33 mouse cellular contexts compared by ENCODE assay signal in genomic region chr7:79666690-79667089, GRCm38 (mm10). TPM values are rescaled to one million over a fixed set of nuclear protein-coding genes. Genes with fewer than 3 reads are reported as not detected.
DNase-seq lines count a peak whose midpoint lies in the region; ATAC-seq and TF ChIP-seq lines count a peak whose summit lies in the region.
"Had no signal": no experiment of that assay in that cellular context is flagged by ENCODE, and none has a peak within 500 bp of the region (broad histone marks: within the 10 kb centered on the region; RNA-seq: fewer than 3 reads in every experiment).

No protein-coding gene starts in this region.

- H3K4me3 ChIP-seq in heart, embryonic 12.5 days, result no peak overlapping the region
- H3K4me3 ChIP-seq in layer of hippocampus, adult 2 months, result no peak overlapping the region
- H3K4me3 ChIP-seq: erythroblast, embryonic 14.5 days; hindbrain, embryonic 15.5 days; left cerebral cortex, adult 2 months; limb, embryonic 12.5 days; midbrain, embryonic 10.5 days; midbrain, embryonic 15.5 days; myocyte; neural tube, embryonic 12.5 days had no signal

- no peak overlapping the region for H3K9ac ChIP-seq in heart, embryonic 12.5 days
- H3K9ac ChIP-seq: hindbrain, embryonic 15.5 days; limb, embryonic 12.5 days; midbrain, embryonic 15.5 days; neural tube, embryonic 12.5 days had no signal

- DNase-seq in heart, adult 11 months, result peak; percentile 21
- DNase-seq in layer of hippocampus, adult 2 months (ENCODE audit: low spot score in 2 of 2), result no peak
- no peak for DNase-seq in layer of hippocampus, adult 11-12 months (ENCODE audit: low spot score)
- DNase-seq in 416B (ENCODE audit: low read depth) (peak; percentile 28), Patski (ENCODE audit: low read depth, low spot score) (no peak)
- no peak for DNase-seq in spleen, postnatal 4 days (ENCODE audit: low spot score in 2 of 2)
- no peak for DNase-seq in urinary bladder, adult 2 months (ENCODE audit: low spot score)
- DNase-seq: adrenal gland, postnatal 25 days; cerebellum, adult 18-20 months; cerebellum, postnatal 10 days; gastrocnemius, postnatal 14 days; kidney, adult 8-10 months; kidney, postnatal 10 days; lung, adult 2 months; lung, postnatal 14 days; right cerebral cortex, adult 18-20 months; spleen, adult 18-20 months; thymus, adult 2 months; thymus, postnatal 36 days had no signal

- ATAC-seq in heart, embryonic 12.5 days (ENCODE audit: insufficient number of reproducible peaks, low FRiP score), result no peak
- no peak for ATAC-seq in Patski
- ATAC-seq: CD4-positive, CD25-positive, alpha-beta regulatory T cell, adult 4 months; midbrain, embryonic 15.5 days had no signal

- H3K27ac ChIP-seq in heart, embryonic 12.5 days (ENCODE audit: poor library complexity, severe bottlenecking), result no peak overlapping the region
- no peak overlapping the region for H3K27ac ChIP-seq in layer of hippocampus, adult 2 months
- H3K27ac ChIP-seq: hindbrain, embryonic 15.5 days; left cerebral cortex, adult 2 months; limb, embryonic 12.5 days; midbrain, embryonic 10.5 days; midbrain, embryonic 15.5 days; neural tube, embryonic 12.5 days had no signal

- CTCF ChIA-PET in Patski (lab: Charles Lee), result interaction anchor here (1.1 to 1.7 kb wide), 3 partner anchors 12 to 66 kb away, joined by 3 to 6 read pairs (median 4); partner anchors contain the start of gene Plin1

- POLR2A ChIA-PET in Patski (lab: Charles Lee), result interaction anchor here (0.8 kb wide), 1 partner anchor 399 kb away, joined by 4 read pairs; no protein-coding TSS in a partner anchor

- peaks cover 12% of the 10 kb centered on the region for H3K4me1 ChIP-seq in heart, embryonic 12.5 days (replicated peaks)
- H3K4me1 ChIP-seq: hindbrain, embryonic 15.5 days; midbrain, embryonic 15.5 days had no signal

- no peaks in the 10 kb centered on the region for H3K27me3 ChIP-seq in heart, embryonic 12.5 days (replicated peaks)
- no peaks in the 10 kb centered on the region for H3K27me3 ChIP-seq in Patski
- H3K27me3 ChIP-seq: hindbrain, embryonic 15.5 days; limb, embryonic 12.5 days; midbrain, embryonic 15.5 days; neural tube, embryonic 12.5 days had no signal

- no peak overlapping the region for H3K4me2 ChIP-seq in heart, embryonic 12.5 days
- H3K4me2 ChIP-seq: heart, embryonic 11.5 days; hindbrain, embryonic 15.5 days; limb, embryonic 12.5 days; midbrain, embryonic 15.5 days; neural tube, embryonic 12.5 days had no signal

- peaks cover 44% of the 10 kb centered on the region for H3K36me3 ChIP-seq in heart, embryonic 12.5 days
- H3K36me3 ChIP-seq: hindbrain, embryonic 15.5 days; midbrain, embryonic 15.5 days had no signal

- in situ Hi-C loops in Patski (cut with MboI; ENCODE audit: low pct_unique_long_range_greater_than_20kb), result no loop called here

- no peaks in the 10 kb centered on the region for H3K9me3 ChIP-seq in heart, embryonic 12.5 days (replicated peaks)
- H3K9me3 ChIP-seq: hindbrain, embryonic 15.5 days; limb, embryonic 12.5 days; midbrain, embryonic 10.5 days; midbrain, embryonic 15.5 days; neural tube, embryonic 12.5 days had no signal

- peak; percentile 35 for TF ChIP-seq CTCF in layer of hippocampus, adult 2 months (conservative IDR thresholded peaks at IDR 0.05)
- TF ChIP-seq CTCF in Patski (IDR thresholded peaks at IDR 0.05), result peak; percentile 63

RNA-seq across cellular contexts. Expression of gene Ticrr, which starts 6.7 kb away (rescaled TPM):
- polyA plus RNA-seq in heart, embryonic 12.5 days (2016; fragmentation: Nextera tagmentation; extraction: Ambion mirVana), result 7.7 and 8.5 TPM in 2 replicates
- under 1 TPM; 0.12 to 0.23 TPM for total RNA-seq in layer of hippocampus, adult 2 months (2021)
- polyA plus RNA-seq in Patski (2021), result 5.1 TPM
- polyA plus RNA-seq in urinary bladder, adult 2 months (2012; rRNA removed), result 0.10 TPM in 2 replicates
- total RNA-seq: layer of hippocampus, adult 18-20 months had no signal

RNA-seq across cellular contexts. Expression of gene Kif7, which starts 48.8 kb away (rescaled TPM):
- 4.0 and 4.1 TPM in 2 replicates for polyA plus RNA-seq in heart, embryonic 12.5 days (2016; fragmentation: Nextera tagmentation; extraction: Ambion mirVana)
- 1 to 10 TPM; 2.0 to 2.4 TPM for total RNA-seq in layer of hippocampus, adult 2 months (2021)
- 9.6 TPM for polyA plus RNA-seq in Patski (2021)
- 4.3 TPM in 2 replicates for polyA plus RNA-seq in urinary bladder, adult 2 months (2012; rRNA removed)

RNA-seq across cellular contexts. Expression of gene Rhcg, which starts 49.2 kb away (rescaled TPM):
- 0.14 TPM in 1 of 2 replicates, not detected in the other for polyA plus RNA-seq in heart, embryonic 12.5 days (2016; fragmentation: Nextera tagmentation; extraction: Ambion mirVana)
- total RNA-seq in layer of hippocampus, adult 2 months (2021), result 1 to 10 TPM; 1.1 to 1.2 TPM
- polyA plus RNA-seq in Patski (2021), result 0.04 TPM
- not detected in 2 replicates for polyA plus RNA-seq in urinary bladder, adult 2 months (2012; rRNA removed)
- total RNA-seq: gastrocnemius, postnatal 14 days; hematopoietic stem cell, adult 5-6 weeks; liver, adult 2 months had no signal
- polyA plus RNA-seq: CD4-positive, CD25-positive, alpha-beta regulatory T cell, adult 4 months; heart, embryonic 11.5 days; limb, embryonic 12.5 days; liver, adult 2 months; lung, adult 2 months; myocyte had no signal

Comparison
In these comparisons a context has a peak if more than half of its experiments do, and no peak if none do; other contexts are left out.
1. DNase-seq: peak in heart, adult 11 months (single experiment) and 416B (single experiment); none in layer of hippocampus, adult 2 months (0 of 2), layer of hippocampus, adult 11-12 months (single experiment), Patski (single experiment), spleen, postnatal 4 days (0 of 2) and urinary bladder, adult 2 months (single experiment).